Mouse (Mus musculus) skeletal muscle tissue, adult 2 months (tissue): ENCODE data around the gene Vmn2r43.
"Not testable (repeated sequence)": the region's sequence is repeated elsewhere in the genome, so short reads cannot be mapped to it uniquely, and the experiment has no call there.

Experiments used
- DNase-seq: peaks from one replicate; pipeline ENCODE4 v3.0.0-alpha.2; 2012; ENCODE audit warnings: low read depth, low spot score

Vmn2r43 gene

DNA sequence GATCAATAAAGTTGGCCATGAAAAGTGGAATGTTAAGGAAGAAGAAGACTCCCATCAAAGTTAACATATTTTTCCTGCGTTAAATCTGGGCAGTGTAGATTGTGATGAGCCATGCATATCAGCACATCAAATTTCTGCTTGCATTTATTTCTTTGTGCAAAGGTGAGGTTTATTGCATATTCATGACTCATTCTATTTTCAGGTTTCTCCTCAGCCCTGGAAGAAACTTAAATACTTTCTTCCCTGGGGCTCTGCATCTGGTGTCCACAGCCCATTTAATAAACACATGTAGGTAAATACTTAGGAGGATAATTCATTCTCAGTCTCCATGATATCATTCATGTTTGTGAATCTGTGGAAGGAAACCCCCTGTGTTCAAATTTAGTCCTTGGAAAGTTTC is at the start of gene Vmn2r43:
TSS of gene Vmn2r43 (minus strand) at position 101 of the 400 bp plus-strand sequence.
- DNase-seq, result not testable (repeated sequence)

GRCm38 (mm10) chr7:8200220-8200619 is 60.2 kb downstream of the Vmn2r43 start, which contains the start of gene Vmn2r42:
Vmn2r42 (minus strand) TSS chr7:8200320.
- DNase-seq, result not testable (repeated sequence)
